Mouse (Mus musculus) embryonic facial prominence, embryonic 13.5 days (tissue): Measurements from ENCODE around the gene Ribc1. TPM values are rescaled to one million over a fixed set of nuclear protein-coding genes. Genes with fewer than 3 reads are reported as not detected.

Source experiments
- ATAC-seq: fragments of 200-750 bp; cut with Nextera tagmentation; 2 replicates; pipeline ENCODE4 v1.8.0; 2017; ENCODE audit warnings: low read depth; ENCODE audit not compliant: insufficient number of reproducible peaks, insufficient read depth, low FRiP score, low TSS enrichment
- H3K27ac ChIP-seq: fragments of 300-500 bp; sonication (generic); 2 replicates; pipeline ENCODE4 v1.5.1; 2015; ENCODE audit warnings: moderate library complexity, mild to moderate bottlenecking, inconsistent platforms
- H3K27me3 ChIP-seq: fragments of 300-500 bp; sonication (generic); 2 replicates; pipeline ENCODE4 v1.6.1; 2015; ENCODE audit warnings: mild to moderate bottlenecking, inconsistent platforms
- H3K36me3 ChIP-seq: fragments of 300-500 bp; sonication (generic); 2 replicates; pipeline ENCODE4 v1.6.1; 2015; ENCODE audit warnings: mild to moderate bottlenecking, inconsistent platforms
- H3K4me1 ChIP-seq: fragments of 300-500 bp; sonication (generic); 2 replicates; pipeline ENCODE4 v1.6.1; 2015; ENCODE audit warnings: inconsistent platforms
- H3K4me2 ChIP-seq: fragments of 300-500 bp; sonication (generic); 2 replicates; pipeline ENCODE4 v1.6.1; 2015; ENCODE audit warnings: moderate library complexity, mild to moderate bottlenecking, inconsistent platforms
- H3K4me3 ChIP-seq: fragments of 300-500 bp; sonication (generic); 2 replicates; pipeline ENCODE4 v1.5.1; 2015; ENCODE audit warnings: mild to moderate bottlenecking, inconsistent platforms
- H3K9ac ChIP-seq: fragments of 300-500 bp; sonication (generic); 2 replicates; pipeline ENCODE4 v1.6.1; 2015; ENCODE audit warnings: mild to moderate bottlenecking, inconsistent platforms
- H3K9me3 ChIP-seq: fragments of 300-500 bp; sonication (generic); 2 replicates; pipeline ENCODE4 v1.6.1; 2016; ENCODE audit warnings: inconsistent platforms
- WGBS: fragments of 180-500 bp; shearing (Covaris S2); methylation state at CpG from one replicate; pipeline ENCODE4 v1.1.7; 2015; ENCODE audit warnings: mixed read lengths; 5-methylcytosine and 5-hydroxymethylcytosine counted together
- polyA plus RNA-seq: library from polyadenylated mRNA; unstranded; fragments of >200 nt; fragmentation: Nextera tagmentation; extraction: Ambion mirVana; gene quantifications from 2 replicates; pipeline ENCODE4 v1.2.1, GENCODE M21; 2015

Gene Ribc1
- 2.1 and 2.2 TPM in 2 replicates for polyA plus RNA-seq

DNA sequence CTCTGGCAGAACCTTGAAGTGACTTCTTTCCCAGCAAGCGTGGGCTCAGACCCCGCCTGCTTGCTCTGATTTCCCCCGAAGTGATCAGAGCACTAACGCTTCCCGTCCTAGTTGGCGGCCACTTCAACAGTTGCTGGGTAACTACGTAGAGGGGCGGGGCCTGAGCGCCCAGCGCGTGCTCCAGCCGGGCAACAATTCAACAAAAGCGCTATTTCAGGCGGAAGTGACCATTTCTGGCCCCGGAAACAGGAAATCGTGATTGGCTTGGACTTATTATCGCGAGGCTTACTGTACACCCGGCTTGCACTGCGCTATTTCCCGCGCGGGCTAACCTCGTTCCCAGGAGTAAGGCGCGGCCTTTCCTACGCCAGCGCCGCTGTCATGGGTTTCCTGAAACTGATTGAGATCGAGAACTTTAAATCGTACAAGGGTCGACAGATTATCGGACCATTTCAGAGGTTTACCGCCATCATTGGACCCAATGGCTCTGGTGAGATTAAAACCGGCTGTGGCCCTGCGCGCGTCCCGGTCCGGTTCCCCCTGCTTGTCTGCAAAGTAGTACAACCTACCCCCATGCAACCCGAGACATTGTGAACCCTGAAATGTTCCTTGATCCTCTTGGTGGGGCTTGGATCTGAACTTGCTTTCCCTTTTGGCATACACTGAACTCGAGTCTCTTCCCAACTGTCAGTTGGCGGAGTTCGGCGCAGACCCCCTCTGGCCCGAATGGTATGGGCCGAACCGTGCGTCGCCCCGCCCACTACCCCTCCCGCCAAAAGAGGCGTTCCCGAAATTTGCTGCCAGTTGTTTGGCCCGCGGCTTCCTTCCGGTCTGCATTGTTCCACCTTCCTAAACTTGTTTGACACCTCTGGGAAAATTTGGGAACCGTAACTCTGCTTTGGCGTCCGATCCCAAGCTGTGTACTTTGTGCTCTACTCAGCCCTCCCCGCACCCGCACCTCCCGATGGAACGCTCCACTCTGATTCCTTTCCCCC lies at the start of gene Ribc1, which contains the start of gene Smc1a:
TSS of gene Ribc1 (minus strand) at position 145 of the 995 bp plus-strand sequence.
TSS of gene Smc1a (plus strand) at position 278 of the 995 bp plus-strand sequence.
- H3K9me3 ChIP-seq: no peaks in the 10 kb centered on the region
- H3K4me2 ChIP-seq: peak within 1 kb of the TSS; percentile 65
- H3K36me3 ChIP-seq: peaks cover 9% of the 10 kb centered on the region
- peak; percentile 96 for ATAC-seq
- peak within 1 kb of the TSS; percentile 53 for H3K4me3 ChIP-seq
- peaks cover 50% of the 10 kb centered on the region for H3K27me3 ChIP-seq
- WGBS: 25% methylated on average over 64 of the region's 64 CpGs
- H3K27ac ChIP-seq: peak within 1 kb of the TSS; percentile 93
- H3K4me1 ChIP-seq: peaks cover 7% of the 10 kb centered on the region; the same call in 1 of the 2 replicates
- peak within 1 kb of the TSS; percentile 78 for H3K9ac ChIP-seq

DNA sequence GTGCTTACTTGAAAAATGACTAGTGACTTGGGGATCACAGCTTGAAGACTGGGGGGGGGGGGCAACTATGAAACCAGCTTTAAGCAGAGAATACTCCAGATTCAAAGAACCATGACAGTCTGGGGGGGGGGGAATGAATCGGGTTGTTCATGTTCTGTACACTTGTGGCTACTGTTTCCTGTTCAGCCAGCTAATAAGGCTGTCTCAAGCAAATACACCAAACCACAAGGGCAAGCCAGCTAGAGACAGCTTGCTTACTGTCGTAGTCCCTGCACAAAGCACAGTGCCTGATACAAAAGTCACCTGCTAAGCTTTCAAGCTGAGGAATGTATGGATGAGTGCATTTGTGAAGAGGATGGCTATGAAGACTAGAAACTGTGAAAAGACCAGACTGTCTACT lies 49.6 kb upstream of the Ribc1 start:
- Histone ChIP-seq H3K27me3 (peaks cover 70% of the 10 kb centered on the region), H3K36me3 (peaks cover 15% of the 10 kb centered on the region), H3K4me1 (no peaks in the 10 kb centered on the region), H3K27ac (no peak overlapping the region), H3K4me3 (no peak overlapping the region), H3K4me2 (no peak overlapping the region), H3K9me3 (no peaks in the 10 kb centered on the region), H3K9ac (no peak overlapping the region)
- no peak for ATAC-seq
- WGBS: 77% methylated on average over 2 of the region's 2 CpGs

- Histone ChIP-seq H3K36me3 (peaks cover 17% of the 10 kb centered on the region), H3K9ac (no peak overlapping the region), H3K4me2 (no peak overlapping the region), H3K27ac (no peak overlapping the region), H3K4me1 (no peaks in the 10 kb centered on the region), H3K4me3 (no peak overlapping the region), H3K9me3 (no peaks in the 10 kb centered on the region), H3K27me3 (peaks cover 58% of the 10 kb centered on the region)
- no peak for ATAC-seq
- WGBS: 81% methylated on average over 1 of the region's 1 CpGs
Observed at GRCm38 (mm10) chrX:152054094-152054493, 38.0 kb upstream of the Ribc1 start.

DNA sequence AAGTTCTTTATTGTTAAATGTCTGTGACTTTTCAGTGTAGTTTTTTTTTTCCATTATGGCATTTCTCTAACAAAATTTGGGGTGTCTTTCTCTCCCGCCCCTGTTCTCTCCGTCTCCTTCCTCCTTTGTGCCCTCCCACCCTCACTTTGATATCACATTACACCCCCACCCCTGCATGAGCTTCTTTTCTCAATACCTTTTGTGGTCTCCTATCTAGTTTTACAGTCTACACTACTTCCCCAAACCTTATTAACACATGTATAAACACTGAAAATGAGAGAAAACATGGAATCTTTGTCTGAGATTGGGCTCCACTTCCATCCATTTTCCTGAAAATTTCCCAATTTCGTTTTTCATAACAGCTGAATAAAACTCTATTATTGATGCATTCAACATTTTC lies 36.5 kb upstream of the Ribc1 start:
- Histone ChIP-seq H3K27me3 (peaks cover 49% of the 10 kb centered on the region), H3K4me3 (no peak overlapping the region), H3K4me2 (no peak overlapping the region), H3K27ac (no peak overlapping the region), H3K9me3 (no peaks in the 10 kb centered on the region), H3K36me3 (peaks cover 12% of the 10 kb centered on the region), H3K9ac (no peak overlapping the region), H3K4me1 (no peaks in the 10 kb centered on the region)
- 67% methylated on average over 3 of the region's 3 CpGs for WGBS
- no peak for ATAC-seq

DNA sequence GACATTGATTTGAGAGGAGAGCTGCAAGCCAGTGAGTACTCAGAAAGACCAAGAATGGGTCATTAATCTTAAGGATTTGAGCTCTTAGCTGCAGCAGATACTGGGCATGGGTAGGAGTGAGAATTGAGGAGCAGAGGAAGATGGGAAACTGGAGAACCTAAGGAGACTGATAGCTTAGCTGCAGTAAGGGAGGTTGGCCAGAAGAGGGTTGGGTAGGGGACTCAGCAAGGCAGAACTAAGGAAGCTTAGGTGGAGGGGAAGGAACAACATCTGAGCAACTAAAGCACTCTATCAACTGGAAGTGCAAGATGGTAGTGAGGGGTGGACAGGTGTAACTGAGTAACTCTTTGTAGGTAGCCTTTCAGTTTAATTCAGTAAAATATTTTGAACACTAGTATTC lies 31.1 kb upstream of the Ribc1 start:
- no peak overlapping the region for H3K27ac ChIP-seq
- no peak overlapping the region for H3K4me3 ChIP-seq
- ATAC-seq: no peak
- H3K4me2 ChIP-seq: no peak overlapping the region
- peaks cover 43% of the 10 kb centered on the region for H3K27me3 ChIP-seq
- H3K36me3 ChIP-seq: peaks cover 18% of the 10 kb centered on the region
- no peaks in the 10 kb centered on the region for H3K4me1 ChIP-seq
- H3K9me3 ChIP-seq: no peaks in the 10 kb centered on the region
- H3K9ac ChIP-seq: no peak overlapping the region

- Histone ChIP-seq H3K9me3 (no peaks in the 10 kb centered on the region), H3K4me1 (no peaks in the 10 kb centered on the region), H3K36me3 (peaks cover 35% of the 10 kb centered on the region), H3K27ac (no peak overlapping the region), H3K4me2 (no peak overlapping the region), H3K4me3 (no peak overlapping the region), H3K27me3 (peaks cover 33% of the 10 kb centered on the region), H3K9ac (no peak overlapping the region)
- ATAC-seq: no peak
Observed at GRCm38 (mm10) chrX:152039865-152040264, 23.8 kb upstream of the Ribc1 start.

DNA sequence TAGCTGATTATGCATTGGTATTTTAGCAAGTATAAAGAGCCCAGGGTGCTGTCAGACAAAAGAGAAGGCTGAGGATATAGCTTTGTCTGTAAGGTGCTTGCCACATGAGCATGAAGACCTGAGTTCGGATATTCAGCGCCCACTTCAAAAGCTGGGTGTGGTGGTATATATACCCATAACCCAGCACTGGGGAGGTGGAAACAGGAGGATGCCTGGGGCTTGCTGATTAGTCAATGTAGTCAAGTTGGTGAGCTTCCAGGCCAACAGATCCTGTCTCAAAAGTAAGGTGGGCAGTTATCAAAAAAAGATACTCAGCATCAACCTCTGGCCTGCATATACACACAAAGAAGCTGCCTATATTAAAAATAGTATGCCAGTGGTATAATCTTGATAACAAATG lies 3.2 kb upstream of the Ribc1 start:
- Histone ChIP-seq H3K4me1 (peaks cover 7% of the 10 kb centered on the region; the same call in 1 of the 2 replicates), H3K27ac (no peak overlapping the region), H3K9ac (no peak overlapping the region), H3K4me3 (no peak overlapping the region), H3K9me3 (no peaks in the 10 kb centered on the region), H3K4me2 (no peak overlapping the region), H3K36me3 (peaks cover 4% of the 10 kb centered on the region; the same call in 1 of the 2 replicates), H3K27me3 (peaks cover 47% of the 10 kb centered on the region)
- ATAC-seq: no peak
- 87% methylated on average over 2 of the region's 2 CpGs for WGBS

- H3K9ac ChIP-seq: peak overlapping the region; percentile 69
- H3K4me2 ChIP-seq: peak overlapping the region; percentile 65
- H3K9me3 ChIP-seq: no peaks in the 10 kb centered on the region
- ATAC-seq: no peak
- peaks cover 49% of the 10 kb centered on the region for H3K27me3 ChIP-seq
- peaks cover 9% of the 10 kb centered on the region for H3K36me3 ChIP-seq
- peak overlapping the region; percentile 53 for H3K4me3 ChIP-seq
- peaks cover 7% of the 10 kb centered on the region; the same call in 1 of the 2 replicates for H3K4me1 ChIP-seq
- WGBS: 23% methylated on average over 14 of the region's 14 CpGs
- peak overlapping the region; percentile 93 for H3K27ac ChIP-seq
Observed at GRCm38 (mm10) chrX:152017186-152017585, 1.1 kb upstream of the Ribc1 start.

GRCm38 (mm10) chrX:152015752-152016150 lies 344 bp downstream of the Ribc1 start:
- Histone ChIP-seq H3K27ac (peak overlapping the region; percentile 93), H3K4me1 (peaks cover 7% of the 10 kb centered on the region; the same call in 1 of the 2 replicates), H3K9me3 (no peaks in the 10 kb centered on the region), H3K36me3 (peaks cover 9% of the 10 kb centered on the region), H3K9ac (peak overlapping the region; percentile 78), H3K4me3 (peak overlapping the region; percentile 53), H3K27me3 (peaks cover 53% of the 10 kb centered on the region), H3K4me2 (peak overlapping the region; percentile 54)
- ATAC-seq: no peak
- 20% methylated on average over 11 of the region's 11 CpGs for WGBS

- H3K27ac ChIP-seq: no peak overlapping the region
- ATAC-seq: no peak
- peaks cover 72% of the 10 kb centered on the region for H3K27me3 ChIP-seq
- WGBS: 79% methylated on average over 1 of the region's 1 CpGs
- H3K9ac ChIP-seq: no peak overlapping the region
- peaks cover 25% of the 10 kb centered on the region for H3K36me3 ChIP-seq
- H3K9me3 ChIP-seq: no peaks in the 10 kb centered on the region
- H3K4me2 ChIP-seq: no peak overlapping the region
- no peak overlapping the region for H3K4me3 ChIP-seq
- no peaks in the 10 kb centered on the region for H3K4me1 ChIP-seq
Observed at GRCm38 (mm10) chrX:152007863-152008262, 8.2 kb downstream of the Ribc1 start.

- peak overlapping the region; percentile 18 for H3K4me3 ChIP-seq
- H3K9ac ChIP-seq: no peak overlapping the region
- no peaks in the 10 kb centered on the region for H3K9me3 ChIP-seq
- 67% methylated on average over 2 of the region's 2 CpGs for WGBS
- peaks cover 81% of the 10 kb centered on the region for H3K27me3 ChIP-seq
- no peak overlapping the region for H3K27ac ChIP-seq
- no peak for ATAC-seq
- no peaks in the 10 kb centered on the region for H3K4me1 ChIP-seq
- H3K4me2 ChIP-seq: peak overlapping the region; percentile 63
- H3K36me3 ChIP-seq: peaks cover 24% of the 10 kb centered on the region
Observed at GRCm38 (mm10) chrX:152002865-152003264, 13.2 kb downstream of the Ribc1 start.
